Mouse (Mus musculus): ENCODE data around the gene Olfm4.

GRCm38 (mm10) chr14:79957789-79958487 is 25.9 kb upstream of the Olfm4 start:
- no peak for TF ChIP-seq GATA1 (IDR thresholded peaks at IDR 0.05; ENCODE audit: borderline replicate concordance, low read length)
- TF ChIP-seq FLI1 (IDR thresholded peaks at IDR 0.05; ENCODE audit: low read length): no peak
